Mouse (Mus musculus) testis, adult 10 weeks (tissue): ENCODE data around the gene Dock4. TPM values are rescaled to one million over a fixed set of nuclear protein-coding genes. Genes with fewer than 3 reads are reported as not detected.

Source experiments
- polyA plus RNA-seq: library from polyadenylated mRNA; stranded (reverse); fragments of 350-450 nt; fragmentation: Illumina TruSeq; extraction: RNeasy Lipid Tissue Mini Kit (QIAGEN cat#74804); gene quantifications from one replicate; pipeline ENCODE4 v1.2.3, GENCODE M21; 2014; ENCODE audit warnings: low read depth, low replicate concordance

Dock4 gene
- 1.4 TPM for polyA plus RNA-seq

DNA sequence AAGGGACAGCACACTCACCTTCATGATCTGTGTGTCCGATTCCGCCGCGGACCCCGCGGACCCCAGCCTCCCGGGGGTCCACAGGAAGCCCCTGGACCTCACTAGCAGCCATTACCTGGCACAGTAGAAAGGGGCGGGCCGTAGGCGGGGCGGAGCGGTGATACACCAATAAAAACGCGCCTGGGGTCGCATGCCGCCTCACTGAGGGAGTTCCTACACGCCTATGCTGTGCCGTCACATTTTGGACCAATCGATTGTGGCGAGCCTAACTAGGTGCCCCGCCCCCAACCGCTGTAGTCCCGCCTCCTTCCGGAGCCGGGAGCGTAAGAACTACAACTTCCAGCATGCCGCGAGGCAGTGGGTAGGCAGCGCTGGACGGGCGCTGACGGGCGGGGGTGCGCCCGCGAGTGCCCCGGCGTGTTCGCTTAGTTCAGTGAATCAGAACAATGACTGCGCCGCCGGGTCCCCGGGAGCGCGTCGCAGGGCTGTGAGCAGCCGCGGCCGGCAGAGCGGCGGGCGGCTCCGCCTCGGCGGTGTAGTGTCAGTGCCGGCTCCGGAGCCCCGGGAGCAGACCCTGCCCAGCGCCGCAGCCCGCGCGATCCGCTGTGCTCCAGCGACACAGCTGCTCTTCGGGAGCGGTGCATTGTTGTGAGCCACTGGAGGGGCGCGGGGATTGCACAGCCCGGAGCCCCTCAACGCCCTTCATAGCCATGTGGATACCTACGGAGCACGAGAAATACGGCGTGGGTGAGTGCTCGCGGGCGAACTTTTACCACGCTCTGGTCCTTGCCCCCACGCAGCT is at the start of gene Dock4, which contains the start of gene Zfp277:
Gene Dock4 (plus strand): TSS at position 305 of the 802 bp plus-strand sequence.
Gene Zfp277 (minus strand): TSS at position 255 of the 802 bp plus-strand sequence.

Other genes with a start within 250 kb of the Dock4 start
- 0.32 TPM for gene Lsmem1, start 246.5 kb upstream of the Dock4 start, polyA plus RNA-seq
- 90.8 TPM for gene Ifrd1, start 197.4 kb upstream of the Dock4 start, polyA plus RNA-seq
- 17.2 TPM for gene Zfp277, start 50 bp upstream of the Dock4 start, polyA plus RNA-seq